Mouse (Mus musculus) heart, postnatal 36 days (tissue): Measurements from ENCODE around the gene 5330417H12Rik. TPM values are rescaled to one million over a fixed set of nuclear protein-coding genes. Genes with fewer than 3 reads are reported as not detected.

Experiments
- DNase-seq, 2 experiments: peaks; one replicate each; pipeline ENCODE4 v3.0.0; 2021 to 2022
- intact Hi-C: fragments of 180-260 bp; cut with DNase I; formaldehyde crosslinking; loops from one replicate; pipeline ENCODE4 v1.15.1; 2025
- total RNA-seq, 2 experiments: library from RNA; stranded (reverse); gene quantifications; 2 replicates each; pipeline ENCODE4 v1.2.3; 2021

5330417H12Rik gene
- total RNA-seq, 2 experiments from 2014 or later: not detected

DNA sequence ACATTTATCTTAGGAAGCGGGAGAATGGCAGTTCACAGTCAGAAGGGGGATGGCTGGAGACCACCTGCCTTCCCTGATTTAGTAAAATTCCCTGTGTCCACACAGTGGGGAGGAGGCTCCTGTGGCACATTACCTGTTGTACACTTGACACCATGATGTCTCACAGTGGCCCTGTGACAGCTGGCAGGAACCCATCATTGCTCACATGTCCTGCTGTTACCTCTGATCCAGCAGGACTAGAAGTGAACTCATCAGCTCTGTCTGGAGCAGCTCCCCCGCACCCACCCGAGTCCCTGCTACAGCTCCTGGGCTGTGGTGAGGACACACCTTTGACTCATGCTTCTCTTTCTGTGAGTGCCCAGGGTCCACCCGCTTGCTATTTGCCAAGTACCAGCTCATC lies 8.2 kb upstream of the 5330417H12Rik start:
- no peak for DNase-seq
- intact Hi-C loops: no loop called here

DNA sequence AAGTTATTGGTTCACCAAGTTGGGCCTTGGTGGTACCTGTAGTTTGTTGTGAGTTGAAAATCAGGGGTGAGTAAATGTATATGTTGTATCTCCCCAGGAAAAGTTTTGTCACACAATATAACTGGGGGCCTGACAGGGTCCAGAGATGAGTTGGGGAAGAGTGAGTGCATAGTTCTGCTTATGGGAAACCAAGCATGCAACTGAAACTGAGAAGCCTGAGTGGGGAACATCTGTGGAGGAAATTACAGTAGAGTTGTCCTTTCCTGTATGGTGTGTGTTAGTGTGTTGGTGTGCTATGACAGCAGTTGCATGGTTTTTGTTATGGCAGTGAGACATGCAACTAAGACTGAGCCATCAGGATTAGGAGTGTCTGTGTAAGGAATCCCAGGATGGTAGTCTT lies 3.4 kb upstream of the 5330417H12Rik start:
- intact Hi-C loops: no loop called here
- DNase-seq: no peak

DNA sequence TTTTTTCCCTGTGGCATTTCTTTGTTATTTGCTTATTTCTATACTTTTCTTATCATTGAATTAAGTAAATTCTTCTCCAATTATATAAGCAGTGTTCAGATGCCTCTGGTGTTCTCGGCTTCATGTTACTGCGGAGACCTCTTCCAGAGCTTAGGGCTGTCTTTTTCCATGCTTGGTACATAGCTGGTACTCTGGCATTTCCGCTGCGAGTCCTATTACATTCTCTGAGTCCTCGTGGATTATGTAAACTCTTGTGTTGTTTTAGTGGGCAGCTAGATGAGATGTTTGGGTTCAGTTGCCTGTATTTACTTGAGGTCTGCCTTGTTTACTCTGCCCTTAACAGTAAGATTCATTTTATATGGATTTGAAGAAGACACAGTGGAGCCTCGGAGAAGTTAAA lies 820 bp upstream of the 5330417H12Rik start:
- intact Hi-C loops: no loop called here
- DNase-seq: no peak

DNA sequence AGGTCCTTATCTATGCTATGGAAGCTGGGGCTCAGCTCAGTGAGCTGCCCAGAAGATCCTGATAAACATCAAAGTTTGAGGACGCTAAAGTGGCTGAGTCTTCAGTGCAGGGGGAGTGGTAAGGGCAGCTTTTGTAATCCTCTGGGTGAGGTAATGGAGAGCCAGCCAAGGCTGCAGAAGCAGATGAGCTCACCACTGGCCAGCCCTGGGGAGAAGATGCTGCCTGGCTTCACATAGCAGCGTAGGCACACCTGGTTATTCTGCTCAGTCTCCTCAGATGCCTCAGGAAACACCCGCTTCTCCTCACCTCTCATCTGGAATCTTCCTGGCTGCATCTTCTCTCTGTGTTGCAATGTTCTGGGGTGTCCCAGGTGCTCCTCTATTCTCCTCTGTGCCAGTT lies 529 bp downstream of the 5330417H12Rik start:
- intact Hi-C loops: no loop called here
- DNase-seq: no peak

DNA sequence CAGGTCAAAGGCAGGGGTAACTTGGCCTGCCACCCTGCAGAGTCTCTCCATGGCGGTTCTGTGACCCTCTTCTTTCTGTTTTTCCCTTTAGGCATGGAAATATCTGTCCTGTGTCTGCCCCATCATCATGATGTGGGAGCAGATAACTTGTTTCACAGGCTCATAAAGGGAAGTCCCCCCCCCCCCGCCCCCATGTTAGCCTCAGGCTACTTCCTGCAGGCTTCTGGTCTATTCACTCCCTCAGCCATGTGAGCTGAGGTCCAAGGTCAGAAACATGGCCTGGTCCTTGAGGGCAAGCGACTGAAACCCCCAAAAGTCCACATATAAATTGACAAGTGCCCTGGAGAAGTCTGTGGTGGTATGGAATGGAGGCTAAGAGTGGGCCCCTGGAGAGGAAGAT lies 4.8 kb downstream of the 5330417H12Rik start:
- no peak for DNase-seq
- intact Hi-C loops: no loop called here

- DNase-seq: peak in 1 of 2 experiments; percentile 20
- intact Hi-C loops: no loop called here
These were observed 5.7 kb downstream of the 5330417H12Rik start for GRCm38 (mm10) chr7:107619225-107619624.

GRCm38 (mm10) chr7:107618028-107618992 lies 6.7 kb downstream of the 5330417H12Rik start:
- no peak for DNase-seq
- intact Hi-C loops: no loop called here

DNA sequence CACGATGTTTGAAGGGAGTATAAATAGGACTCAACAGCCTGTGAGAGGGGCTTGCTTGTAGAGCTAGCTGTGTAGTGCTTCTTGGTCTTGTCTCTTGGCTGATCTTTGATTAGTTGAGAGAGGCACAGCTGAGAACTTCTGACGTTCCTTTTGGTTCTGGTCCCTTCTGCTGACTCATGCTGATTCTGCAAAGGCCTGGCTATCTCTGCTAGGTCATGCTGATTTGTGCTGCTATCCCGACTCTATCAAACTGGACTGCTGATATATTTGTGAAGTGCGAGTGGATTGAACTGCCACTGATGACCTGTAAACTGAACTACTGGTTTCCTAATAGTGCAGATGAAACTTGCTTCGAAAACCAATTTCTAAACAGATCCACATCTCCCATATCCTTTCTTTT lies 14.1 kb downstream of the 5330417H12Rik start:
- no peak for DNase-seq
- intact Hi-C loops: no loop called here

- intact Hi-C loops: no loop called here
- DNase-seq: no peak
These were observed 15.2 kb downstream of the 5330417H12Rik start for GRCm38 (mm10) chr7:107609622-107610255.

DNA sequence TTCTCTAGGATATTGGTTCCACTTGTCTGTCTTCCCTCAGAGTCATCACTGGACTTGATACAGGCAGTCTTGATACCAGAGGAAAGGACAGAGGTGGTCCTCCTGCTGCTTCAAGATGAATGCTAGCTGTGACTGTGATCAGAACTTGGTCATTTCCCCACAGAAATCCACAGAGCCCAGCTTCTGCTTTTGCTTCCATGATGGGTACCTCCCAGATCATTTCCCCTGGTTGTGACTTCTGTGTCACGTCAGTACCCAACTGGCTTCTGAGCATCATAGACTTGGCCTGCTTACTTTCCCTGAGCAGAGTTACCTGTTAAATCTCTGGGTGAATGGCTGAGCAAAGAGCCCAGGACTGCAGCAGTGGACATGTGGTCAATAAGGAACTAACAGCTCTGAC lies 17.2 kb downstream of the 5330417H12Rik start:
- intact Hi-C loops: no loop called here
- no peak for DNase-seq

DNA sequence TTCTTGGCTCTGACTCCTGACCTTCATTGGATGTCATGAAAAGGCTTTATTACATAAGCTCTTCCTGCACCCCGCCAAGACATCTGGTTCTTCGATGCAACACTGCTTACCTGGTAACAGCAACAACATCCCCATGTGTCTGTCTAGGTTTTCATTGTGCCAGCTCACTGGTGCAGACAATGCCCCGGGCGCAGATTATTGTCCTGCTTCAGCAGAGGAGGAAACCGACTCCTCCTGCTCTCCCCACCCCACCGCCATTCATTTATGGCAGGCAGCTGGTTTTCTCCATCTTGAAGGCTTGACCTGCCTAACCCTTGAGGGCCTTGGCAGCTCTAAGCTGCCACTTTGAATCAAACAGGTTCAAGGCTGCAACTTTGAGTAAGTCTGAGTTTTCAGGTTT lies 22.0 kb downstream of the 5330417H12Rik start:
- DNase-seq: no peak
- intact Hi-C loops: no loop called here

DNA sequence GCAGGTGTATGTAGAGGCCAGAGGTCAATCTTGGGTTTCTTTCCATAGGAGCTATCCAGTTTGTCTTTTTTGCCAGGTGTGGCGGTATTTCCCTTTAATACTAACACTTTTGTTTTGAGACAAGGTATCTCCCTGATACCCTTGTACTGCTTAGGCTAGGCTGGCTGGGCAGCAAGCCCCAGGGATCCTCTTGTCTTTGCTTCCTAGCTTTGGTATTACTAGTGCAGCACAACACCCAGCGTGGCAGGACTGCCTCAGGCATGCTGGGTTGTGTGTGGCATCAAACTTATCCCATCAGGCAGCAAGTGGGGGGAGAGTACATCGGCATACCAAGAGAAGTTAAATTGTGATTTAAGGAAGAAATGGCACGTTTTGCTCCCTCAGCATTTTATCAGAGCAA lies 22.5 kb downstream of the 5330417H12Rik start:
- intact Hi-C loops: no loop called here

DNA sequence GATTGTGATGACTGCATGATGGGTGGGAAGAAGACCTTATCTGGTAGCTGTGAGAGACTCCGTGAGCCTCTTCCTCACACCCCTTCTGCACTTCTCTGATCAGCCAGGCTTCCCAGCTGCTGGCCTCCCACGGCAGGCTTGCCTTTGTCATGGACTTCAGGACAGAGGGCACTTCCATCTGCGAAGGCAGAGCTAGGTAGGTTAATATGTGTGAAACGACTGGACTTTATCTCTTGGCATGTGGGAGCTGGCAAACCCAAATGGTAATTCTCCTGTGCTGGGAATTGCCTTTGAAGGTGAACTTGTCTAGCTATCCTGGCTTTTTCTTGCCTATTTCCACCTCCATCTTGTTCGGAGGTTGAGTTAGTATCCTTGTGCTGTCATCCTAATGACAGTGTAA lies 24.3 kb downstream of the 5330417H12Rik start:
- DNase-seq: no peak
- intact Hi-C loops: no loop called here

More for the DNA sequence above, 22.5 kb downstream of the 5330417H12Rik start:
- no peak for DNase-seq

GRCm38 (mm10) chr7:107597956-107598355 lies 27.0 kb downstream of the 5330417H12Rik start:
- intact Hi-C loops: loop anchor here (5.0 kb wide), 1 partner anchor 64 kb away; no protein-coding TSS in a partner anchor
- no peak for DNase-seq

DNA sequence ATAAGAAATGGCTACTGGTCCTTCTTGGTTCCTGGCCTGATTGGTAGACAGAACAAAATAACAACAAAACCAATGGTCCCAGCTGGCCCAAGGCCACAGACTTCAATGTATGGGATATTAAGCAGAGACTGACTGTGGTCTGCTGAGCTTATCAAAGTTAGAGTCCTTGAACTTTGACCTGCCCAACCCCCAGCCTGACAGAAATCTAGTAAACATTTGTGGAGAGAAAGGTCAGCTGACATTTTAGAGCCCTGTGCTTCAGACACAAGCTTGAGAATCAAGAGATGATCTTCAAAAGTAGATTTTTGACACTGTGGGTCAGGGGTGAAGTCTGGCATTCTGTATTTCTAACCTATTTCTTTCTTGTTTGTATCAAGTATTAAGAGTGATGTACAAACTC lies 28.2 kb downstream of the 5330417H12Rik start:
- no peak for DNase-seq
- intact Hi-C loops: loop anchor here (5.0 kb wide), 1 partner anchor 66 kb away; no protein-coding TSS in a partner anchor

- intact Hi-C loops: loop anchor here (5.0 kb wide), 1 partner anchor 67 kb away; no protein-coding TSS in a partner anchor
- DNase-seq: no peak
These were observed 29.5 kb downstream of the 5330417H12Rik start for GRCm38 (mm10) chr7:107595426-107595825.

- peak; percentile 91 for DNase-seq
- intact Hi-C loops: loop anchor here (5.0 kb wide), 1 partner anchor 67 kb away; no protein-coding TSS in a partner anchor
These were observed 30.0 kb downstream of the 5330417H12Rik start, which contains the start of gene Ppfibp2 for GRCm38 (mm10) chr7:107594857-107595402. Ppfibp2 (plus strand) TSS chr7:107595207.

DNA sequence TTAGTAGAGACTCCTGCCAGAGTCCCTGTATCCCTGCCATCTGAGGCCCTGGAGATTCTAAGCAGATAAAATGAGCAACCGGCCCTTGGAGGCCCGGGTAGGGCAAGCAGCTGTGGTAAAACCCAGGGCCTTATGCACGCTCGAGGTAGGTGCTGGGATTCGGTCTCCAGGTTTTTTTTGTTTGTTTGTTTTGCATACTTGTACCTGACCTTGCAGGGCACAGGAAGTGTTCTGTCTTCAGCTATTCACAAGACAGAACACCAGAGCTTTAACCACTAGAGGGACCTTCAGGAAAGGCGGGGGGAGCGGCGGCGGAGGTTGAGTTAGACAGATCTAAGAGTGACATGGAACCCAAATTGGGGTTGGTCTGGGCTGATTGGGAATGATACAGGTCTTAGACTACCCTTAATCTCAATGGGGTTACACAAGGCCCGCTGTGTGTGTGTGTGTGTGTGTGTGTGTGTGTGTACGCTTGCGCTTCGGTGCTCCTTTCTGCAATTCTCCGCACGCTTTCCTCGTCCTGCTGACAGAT lies 30.6 kb downstream of the 5330417H12Rik start:
- DNase-seq: peak; percentile 46 to 57
- intact Hi-C loops: no loop called here

DNA sequence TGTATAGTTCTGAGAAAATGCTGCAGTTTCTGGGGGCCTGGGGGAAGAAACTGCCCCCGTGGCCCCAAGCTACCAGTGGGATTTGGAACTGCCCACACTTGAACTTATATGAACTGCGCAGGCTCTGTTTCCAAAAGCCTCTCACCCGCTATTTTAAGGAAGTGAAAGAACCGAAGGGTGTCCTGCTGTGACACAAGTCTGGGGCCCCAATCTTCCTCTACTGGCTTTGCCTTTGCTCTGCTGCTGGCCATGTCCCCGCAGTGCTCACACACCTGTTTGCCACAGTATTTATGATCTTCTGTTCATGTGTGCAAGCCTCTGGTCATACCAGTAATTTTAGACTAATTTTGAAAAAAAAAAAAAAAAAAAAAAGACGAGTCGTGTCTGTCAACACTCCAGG lies 31.1 kb downstream of the 5330417H12Rik start:
- intact Hi-C loops: no loop called here
- peak; percentile 14 to 31 for DNase-seq

DNA sequence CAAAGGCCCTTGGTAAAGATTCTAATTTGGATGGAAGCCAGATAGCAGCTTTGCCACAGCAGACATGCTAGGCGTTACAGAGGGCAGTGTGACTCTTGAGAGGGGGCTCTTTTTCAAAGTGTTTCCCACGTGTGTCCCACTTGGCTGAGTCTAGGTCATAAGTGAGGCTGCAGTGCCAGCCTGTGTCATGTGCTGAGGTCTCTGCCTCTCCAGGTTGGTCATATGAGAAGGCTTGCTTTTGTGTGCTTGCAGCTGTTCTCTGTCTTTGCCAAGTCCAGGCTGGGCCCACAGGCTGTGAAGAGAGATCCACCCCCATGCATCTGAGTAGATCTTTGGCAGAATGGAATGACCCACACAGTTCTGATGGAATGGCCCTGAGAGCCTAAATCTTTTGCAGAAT lies 32.3 kb downstream of the 5330417H12Rik start:
- intact Hi-C loops: no loop called here
- peak; percentile 15 to 43 for DNase-seq

- DNase-seq: no peak
- intact Hi-C loops: no loop called here
These were observed 50.7 kb downstream of the 5330417H12Rik start for GRCm38 (mm10) chr7:107574276-107574675.
